In genomic region chrX:139596404-139596803, GRCm38 (mm10) we compare ENCODE assay signal across 18 mouse cellular contexts. TPM values are rescaled to one million over a fixed set of nuclear protein-coding genes. Genes with fewer than 3 reads are reported as not detected.
DNase-seq lines count a peak whose midpoint lies in the region; ATAC-seq and TF ChIP-seq lines count a peak whose summit lies in the region.
"Had no signal": no experiment of that assay in that cellular context is flagged by ENCODE, and none has a peak within 500 bp of the region (broad histone marks: within the 10 kb centered on the region; RNA-seq: fewer than 3 reads in every experiment).

No protein-coding gene starts in this region.

- no peak overlapping the region for H3K4me3 ChIP-seq in kidney, adult 2 months (ENCODE audit: insufficient read depth, low read depth, low read length)
- H3K4me3 ChIP-seq in liver, embryonic 16.5 days (ENCODE audit: low read depth, low read length), result no peak overlapping the region
- no peak overlapping the region for H3K4me3 ChIP-seq in liver, embryonic 12.5 days
- H3K4me3 ChIP-seq: embryonic facial prominence, embryonic 10.5 days; forebrain, embryonic 13.5 days; gastrocnemius, adult 2 months; heart, embryonic 12.5 days had no signal

- H3K36me3 ChIP-seq in kidney, adult 2 months (ENCODE audit: control insufficient read depth, insufficient read depth, low read length), result no peaks in the 10 kb centered on the region
- H3K36me3 ChIP-seq in liver, embryonic 16.5 days (ENCODE audit: control insufficient read depth, insufficient read depth), result no peaks in the 10 kb centered on the region
- H3K36me3 ChIP-seq in liver, embryonic 12.5 days, result no peaks in the 10 kb centered on the region
- H3K36me3 ChIP-seq: embryonic facial prominence, embryonic 10.5 days; heart, embryonic 12.5 days had no signal

- TF ChIP-seq CTCF in kidney, adult 2 months (conservative IDR thresholded peaks at IDR 0.05; ENCODE audit: insufficient read depth, insufficient read length, low read depth, low read length), result no peak

- peak; percentile 53 for DNase-seq in kidney, adult 2 months
- no peak for DNase-seq in kidney, postnatal 4 days
- DNase-seq in kidney, postnatal 14 days, result peak; percentile 9
- peak; percentile 26 for DNase-seq in yolk sac, embryonic 10.5 days (ENCODE audit: low spot score)
- no peak for DNase-seq in thymus, postnatal 14 days
- DNase-seq: adrenal gland, adult 8-10 months; adrenal gland, postnatal 36 days; cerebellum, adult 2 months; cerebellum, postnatal 10 days; forebrain, postnatal 0 days; gastrocnemius, adult 2 months; gastrocnemius, postnatal 25 days had no signal

- H3K27ac ChIP-seq in kidney, adult 2 months (ENCODE audit: insufficient read depth, low read depth, low read length), result no peak overlapping the region
- H3K27ac ChIP-seq in liver, embryonic 16.5 days (ENCODE audit: low read length), result no peak overlapping the region
- H3K27ac ChIP-seq in liver, embryonic 12.5 days, result no peak overlapping the region
- H3K27ac ChIP-seq: embryonic facial prominence, embryonic 10.5 days; forebrain, embryonic 13.5 days; gastrocnemius, adult 2 months had no signal

- peak; percentile 80 for ATAC-seq in liver, embryonic 16.5 days (ENCODE audit: low read depth)
- no peak for ATAC-seq in liver, embryonic 12.5 days
- no peak for ATAC-seq in activated CD4-positive, CD25-positive, alpha-beta regulatory T cell, adult 4 months
- ATAC-seq: forebrain, embryonic 13.5 days; forebrain, postnatal 0 days had no signal

- no peak overlapping the region for H3K9ac ChIP-seq in liver, embryonic 16.5 days (ENCODE audit: low read depth, low read length)
- no peak overlapping the region for H3K9ac ChIP-seq in liver, embryonic 12.5 days
- H3K9ac ChIP-seq: forebrain, embryonic 13.5 days; forebrain, postnatal 0 days; heart, embryonic 12.5 days had no signal

- no peaks in the 10 kb centered on the region for H3K9me3 ChIP-seq in liver, embryonic 16.5 days (replicated peaks; ENCODE audit: control insufficient read depth, low read length)
- H3K9me3 ChIP-seq in liver, embryonic 12.5 days (replicated peaks), result no peaks in the 10 kb centered on the region
- H3K9me3 ChIP-seq: embryonic facial prominence, embryonic 10.5 days; forebrain, embryonic 13.5 days; heart, embryonic 12.5 days had no signal

- no peak overlapping the region for H3K4me2 ChIP-seq in liver, embryonic 16.5 days (ENCODE audit: low read depth, low read length)
- no peak overlapping the region for H3K4me2 ChIP-seq in liver, embryonic 12.5 days
- H3K4me2 ChIP-seq: forebrain, embryonic 13.5 days; heart, embryonic 12.5 days had no signal

- WGBS in kidney, adult 2 months, result 65% methylated on average over 6 of the region's 6 CpGs
- WGBS in liver, embryonic 16.5 days (ENCODE audit: insufficient replicate concordance), result 58% methylated on average over 6 of the region's 6 CpGs
- 72% methylated on average over 6 of the region's 6 CpGs for WGBS in liver, embryonic 12.5 days (ENCODE audit: insufficient replicate concordance)

- H3K4me1 ChIP-seq in kidney, adult 2 months (ENCODE audit: control insufficient read depth, insufficient read depth, low read length), result no peaks in the 10 kb centered on the region
- H3K4me1 ChIP-seq in liver, embryonic 16.5 days (ENCODE audit: control insufficient read depth, low read depth, low read length), result no peaks in the 10 kb centered on the region
- H3K4me1 ChIP-seq in liver, embryonic 12.5 days, result peaks cover 4% of the 10 kb centered on the region; the same call in 1 of the 2 replicates
- H3K4me1 ChIP-seq: embryonic facial prominence, embryonic 10.5 days; forebrain, embryonic 13.5 days; heart, embryonic 12.5 days had no signal

- H3K27me3 ChIP-seq in kidney, adult 2 months (replicated peaks; ENCODE audit: control insufficient read depth, insufficient read depth, low read length), result no peaks in the 10 kb centered on the region
- H3K27me3 ChIP-seq in liver, embryonic 16.5 days (ENCODE audit: control insufficient read depth, insufficient read depth, low read depth, low read length), result no peaks in the 10 kb centered on the region
- no peaks in the 10 kb centered on the region for H3K27me3 ChIP-seq in liver, embryonic 12.5 days (replicated peaks)
- H3K27me3 ChIP-seq: heart, embryonic 12.5 days had no signal

- TF ChIP-seq POLR2A in kidney, adult 2 months (IDR thresholded peaks at IDR 0.05; ENCODE audit: low read depth, low read length), result no peak

RNA-seq across cellular contexts. Expression of gene Rnf128, which starts 33.3 kb away (rescaled TPM):
- 28.9 and 36.1 TPM in 2 replicates for polyA plus RNA-seq in kidney, adult 2 months (2012; rRNA removed)
- 70.1 and 74.7 TPM in 2 replicates for polyA plus RNA-seq in liver, embryonic 16.5 days (2015; fragmentation: Nextera tagmentation; extraction: Ambion mirVana)
- 39.5 TPM in 2 replicates for polyA plus RNA-seq in liver, embryonic 12.5 days (2016; fragmentation: Nextera tagmentation; extraction: Ambion mirVana)
- polyA plus RNA-seq in activated CD4-positive, CD25-positive, alpha-beta regulatory T cell, adult 4 months (2017; shearing (Covaris generic)), result under 1 TPM; 0.41 to 0.46 TPM

Comparison
In these comparisons a context has a peak if more than half of its experiments do, and no peak if none do; other contexts are left out.
1. DNase-seq: peak in kidney, adult 2 months (single experiment), kidney, postnatal 14 days (single experiment) and yolk sac, embryonic 10.5 days (single experiment); none in kidney, postnatal 4 days (0 of 2) and thymus, postnatal 14 days (single experiment).
2. RNA of gene Rnf128, which starts 33.3 kb away (polyA plus RNA-seq): 70.1 to 74.7 TPM in liver, embryonic 16.5 days, 39.5 TPM in liver, embryonic 12.5 days and 28.9 to 36.1 TPM in kidney, adult 2 months; 0.41 to 0.46 TPM in activated CD4-positive, CD25-positive, alpha-beta regulatory T cell, adult 4 months; every median in the first group is over 10 times any median in the second.